Mouse (Mus musculus) thymus, postnatal 4 days (tissue): Measurements from ENCODE around the gene Dgcr2.

Experiments used
- DNase-seq: peaks from one replicate; pipeline ENCODE4 v3.0.0; 2021

The Dgcr2 gene

GRCm38 (mm10) chr16:17898462-17898861 is at the start of gene Dgcr2, which contains the start of gene Tssk2:
Dgcr2 (minus strand) TSS chr16:17898562.
Tssk2 (plus strand) TSS chr16:17898637.
- DNase-seq = no peak

- no peak for DNase-seq
Measured at GRCm38 (mm10) chr16:17945081-17945831, 46.9 kb upstream of the Dgcr2 start.

GRCm38 (mm10) chr16:17943466-17943865 is 45.1 kb upstream of the Dgcr2 start:
- no peak for DNase-seq

GRCm38 (mm10) chr16:17939255-17939751 is 40.9 kb upstream of the Dgcr2 start:
- DNase-seq = no peak

- peak; percentile 81 for DNase-seq
Measured at GRCm38 (mm10) chr16:17938821-17939220, 40.5 kb upstream of the Dgcr2 start.

- no peak for DNase-seq
Measured at GRCm38 (mm10) chr16:17938187-17938586, 39.8 kb upstream of the Dgcr2 start.

GRCm38 (mm10) chr16:17936776-17937175 is 38.4 kb upstream of the Dgcr2 start:
- DNase-seq = no peak

- peak; percentile 46 for DNase-seq
Measured at GRCm38 (mm10) chr16:17934445-17934910, 36.1 kb upstream of the Dgcr2 start.

- DNase-seq = no peak
Measured at GRCm38 (mm10) chr16:17933594-17934444, 35.5 kb upstream of the Dgcr2 start.

- DNase-seq = no peak
Measured at GRCm38 (mm10) chr16:17931906-17932460, 33.6 kb upstream of the Dgcr2 start.

- no peak for DNase-seq
Measured at GRCm38 (mm10) chr16:17929631-17930030, 31.3 kb upstream of the Dgcr2 start.

- DNase-seq = no peak
Measured at GRCm38 (mm10) chr16:17929211-17929610, 30.8 kb upstream of the Dgcr2 start.

GRCm38 (mm10) chr16:17928627-17929104 is 30.3 kb upstream of the Dgcr2 start:
- DNase-seq = peak; percentile 85

GRCm38 (mm10) chr16:17928087-17928580 is 29.8 kb upstream of the Dgcr2 start, which contains the start of gene Slc25a1:
Slc25a1 (minus strand) TSS chr16:17928219.
- peak; percentile 74 for DNase-seq

GRCm38 (mm10) chr16:17927351-17928082 is 29.2 kb upstream of the Dgcr2 start:
- DNase-seq = peak; percentile 73

GRCm38 (mm10) chr16:17922163-17922538 is 23.8 kb upstream of the Dgcr2 start:
- DNase-seq = no peak

GRCm38 (mm10) chr16:17921325-17922162 is 23.2 kb upstream of the Dgcr2 start:
- peak; percentile 97 for DNase-seq

- peak; percentile 16 for DNase-seq
Measured at GRCm38 (mm10) chr16:17920586-17920985, 22.2 kb upstream of the Dgcr2 start.

GRCm38 (mm10) chr16:17914307-17915249 is 16.2 kb upstream of the Dgcr2 start, which contains the start of gene Gsc2:
Gsc2 (minus strand) TSS chr16:17915059.
- peak; percentile 65 for DNase-seq
